Mouse (Mus musculus): Measurements from ENCODE around the gene Ankar. TPM values are rescaled to one million over a fixed set of nuclear protein-coding genes. Genes with fewer than 3 reads are reported as not detected.

Gene Ankar
- polyA plus RNA-seq, 1 experiment from 2014 or later, result not detected

DNA sequence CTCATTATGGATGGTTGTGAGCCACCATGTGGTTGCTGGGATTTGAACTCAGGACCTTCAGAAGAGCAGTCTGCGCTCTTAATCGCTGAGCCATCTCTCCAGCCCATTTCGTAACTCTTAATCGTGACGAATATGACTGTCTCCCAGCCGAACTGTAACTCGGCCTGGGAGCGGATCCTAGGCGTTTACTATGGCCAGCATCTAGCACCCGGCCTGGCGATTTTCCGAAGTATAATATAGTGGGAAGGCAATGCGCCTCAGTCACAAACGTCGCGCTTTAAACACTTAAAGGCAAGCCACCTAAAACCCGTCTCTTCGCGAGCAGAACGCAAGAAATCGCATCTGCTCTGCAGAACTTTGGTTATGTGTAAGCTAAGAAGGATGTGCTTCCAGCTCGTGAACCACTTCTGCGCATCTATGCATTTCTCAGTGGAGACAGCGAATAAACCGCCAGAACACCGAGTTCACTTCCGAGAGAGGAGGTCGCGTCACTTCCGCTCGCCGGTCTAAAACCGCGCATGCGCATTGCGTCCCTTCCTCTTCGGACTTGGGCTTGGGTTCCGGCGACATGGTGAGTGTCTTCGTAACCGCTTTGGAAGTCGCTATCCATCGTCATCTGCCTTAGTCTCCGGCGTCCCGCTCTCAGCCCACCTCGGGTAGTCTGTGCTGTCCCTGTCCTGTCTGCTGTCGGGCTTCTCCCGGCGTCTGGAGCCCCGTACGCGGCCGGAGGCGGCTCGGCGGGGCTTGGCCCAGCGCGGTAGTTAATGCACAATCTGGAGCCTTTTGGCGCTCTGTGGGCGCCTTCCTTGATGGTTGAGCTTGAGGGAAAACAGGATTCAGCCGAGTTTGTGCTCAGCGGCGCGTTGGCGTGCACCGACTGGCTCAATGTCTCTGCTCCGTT is 10.6 kb upstream of the Ankar start, which contains the start of gene Rpl37a:
TSS of gene Rpl37a (plus strand) at position 538 of the 901 bp plus-strand sequence.
- peak within 1 kb of the TSS; percentile 84 for H3K9ac ChIP-seq
- no peaks in the 10 kb centered on the region for H3K9me3 ChIP-seq
- peak within 1 kb of the TSS; percentile 69 for H3K4me3 ChIP-seq
- H3K27me3 ChIP-seq, result no peaks in the 10 kb centered on the region
- peak within 1 kb of the TSS; percentile 94 for H3K27ac ChIP-seq
- 2% methylated on average over 68 of the region's 68 CpGs for WGBS
- peaks cover 16% of the 10 kb centered on the region for H3K4me1 ChIP-seq
- ATAC-seq (ENCODE audit: insufficient number of reproducible peaks, insufficient read depth, low FRiP score, low TSS enrichment), result peak; percentile 69
- peaks cover 24% of the 10 kb centered on the region for H3K36me3 ChIP-seq
- H3K4me2 ChIP-seq (replicated peaks), result peak within 1 kb of the TSS; percentile 84

DNA sequence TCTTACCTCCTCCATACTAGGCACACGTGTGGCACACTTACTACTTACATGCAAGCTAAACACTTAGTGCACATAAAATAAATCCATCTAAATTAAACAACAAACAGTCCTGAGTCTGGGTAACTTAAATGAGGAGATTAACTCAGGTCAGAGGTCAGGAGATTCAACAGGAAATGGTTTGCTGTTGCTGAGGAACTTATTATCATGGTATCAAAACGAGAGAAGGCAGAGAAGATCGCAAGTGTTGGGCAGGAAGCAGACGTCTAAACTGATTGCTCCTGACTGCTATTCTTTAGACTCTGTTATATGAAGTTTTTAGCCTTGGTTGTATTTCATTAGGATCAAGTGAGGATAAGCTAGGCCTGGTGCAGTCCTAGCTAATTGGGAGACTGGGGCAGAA is 7.1 kb upstream of the Ankar start:
- Histone ChIP-seq H3K4me3 (no peak overlapping the region), H3K36me3 (no peaks in the 10 kb centered on the region), H3K9ac (no peak overlapping the region), H3K27me3 (no peaks in the 10 kb centered on the region), H3K4me1 (peaks cover 5% of the 10 kb centered on the region), H3K9me3 (no peaks in the 10 kb centered on the region), H3K27ac (no peak overlapping the region), H3K4me2 (replicated peaks) (no peak overlapping the region)
- ATAC-seq (ENCODE audit: insufficient number of reproducible peaks, insufficient read depth, low FRiP score, low TSS enrichment), result no peak
- 51% methylated on average over 4 of the region's 4 CpGs for WGBS

DNA sequence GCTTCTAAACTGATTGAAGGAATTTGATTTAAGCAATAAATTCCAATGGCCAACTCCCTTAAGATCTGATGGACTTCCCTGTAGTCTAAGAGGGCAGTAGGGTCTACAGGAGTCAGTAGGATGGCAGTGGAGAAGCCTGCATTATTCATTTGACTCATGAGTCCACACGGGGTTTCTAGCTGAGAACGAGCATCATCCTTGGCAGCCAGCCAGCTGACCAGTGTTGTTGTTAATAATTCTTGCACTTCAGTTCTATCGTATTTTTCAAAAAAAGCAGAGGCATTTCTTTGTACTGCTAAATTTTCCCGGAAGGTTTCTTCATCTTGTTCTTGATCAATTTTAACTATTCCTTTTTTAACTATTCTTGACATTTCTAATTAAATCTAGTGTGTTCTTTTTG is 1.7 kb downstream of the Ankar start:
- Histone ChIP-seq H3K4me3 (no peak overlapping the region), H3K27me3 (no peaks in the 10 kb centered on the region), H3K36me3 (no peaks in the 10 kb centered on the region), H3K4me2 (replicated peaks) (no peak overlapping the region), H3K9ac (no peak overlapping the region), H3K27ac (no peak overlapping the region), H3K9me3 (no peaks in the 10 kb centered on the region), H3K4me1 (no peaks in the 10 kb centered on the region)
- WGBS, result 64% methylated on average over 4 of the region's 4 CpGs
- ATAC-seq (ENCODE audit: insufficient number of reproducible peaks, insufficient read depth, low FRiP score, low TSS enrichment), result no peak

- Histone ChIP-seq H3K27ac (no peak overlapping the region), H3K4me3 (no peak overlapping the region), H3K4me1 (no peaks in the 10 kb centered on the region), H3K4me2 (replicated peaks) (no peak overlapping the region), H3K36me3 (no peaks in the 10 kb centered on the region), H3K9ac (no peak overlapping the region), H3K9me3 (no peaks in the 10 kb centered on the region), H3K27me3 (no peaks in the 10 kb centered on the region)
- ATAC-seq (ENCODE audit: insufficient number of reproducible peaks, insufficient read depth, low FRiP score, low TSS enrichment), result no peak
- WGBS, result 46% methylated on average over 3 of the region's 3 CpGs
Measured at GRCm38 (mm10) chr1:72696256-72696655, 4.1 kb downstream of the Ankar start.

- Histone ChIP-seq H3K27me3 (no peaks in the 10 kb centered on the region), H3K4me1 (no peaks in the 10 kb centered on the region)
- WGBS, result 33% methylated on average over 3 of the region's 3 CpGs
Measured at GRCm38 (mm10) chr1:72673070-72673469, 27.3 kb downstream of the Ankar start.

DNA sequence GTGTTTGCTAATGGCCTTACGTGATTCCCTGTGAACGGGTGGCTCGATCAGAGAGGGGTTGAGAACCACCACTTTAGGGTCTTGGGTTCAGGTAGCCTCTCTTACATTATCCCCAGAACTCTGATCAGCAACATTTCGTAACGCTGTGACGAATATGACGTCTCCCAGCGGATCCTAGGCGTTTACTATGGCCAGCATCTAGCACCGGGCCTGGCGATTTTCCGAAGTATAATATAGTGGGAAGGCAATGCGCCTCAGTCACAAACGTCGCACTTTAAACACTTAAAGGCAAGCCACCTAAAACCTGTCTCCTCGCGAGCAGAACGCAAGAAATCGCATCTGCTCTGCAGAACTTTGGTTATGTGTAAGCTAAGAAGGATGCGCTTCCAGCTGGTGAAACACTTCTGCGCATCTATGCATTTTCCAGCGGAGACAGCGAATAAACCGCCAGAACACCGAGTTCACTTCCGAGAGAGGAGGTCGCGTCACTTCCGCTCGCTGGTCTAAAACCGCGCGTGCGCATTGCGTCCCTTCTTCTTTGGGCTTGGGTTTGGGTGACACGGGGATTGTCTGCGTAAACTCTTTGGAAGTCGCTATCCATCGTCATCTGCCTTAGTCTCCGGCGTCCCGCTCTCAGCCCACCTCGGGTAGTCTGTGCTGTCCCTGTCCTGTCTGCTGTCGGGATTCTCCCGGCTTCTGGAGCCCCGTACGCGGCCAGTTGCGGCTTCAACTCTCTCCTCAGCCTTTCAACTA is 59.5 kb downstream of the Ankar start:
- no peaks in the 10 kb centered on the region for H3K27me3 ChIP-seq
- peak overlapping the region; percentile 42 for H3K4me2 ChIP-seq (replicated peaks)
- H3K27ac ChIP-seq, result no peak overlapping the region
- WGBS, result 41% methylated on average over 49 of the region's 49 CpGs
- ATAC-seq (ENCODE audit: insufficient number of reproducible peaks, insufficient read depth, low FRiP score, low TSS enrichment), result no peak
- peak overlapping the region; percentile 30; the same call in 1 of the 2 replicates for H3K9ac ChIP-seq
- no peaks in the 10 kb centered on the region for H3K9me3 ChIP-seq
- no peaks in the 10 kb centered on the region for H3K4me1 ChIP-seq
- H3K4me3 ChIP-seq, result peak overlapping the region; percentile 26
- no peaks in the 10 kb centered on the region for H3K36me3 ChIP-seq

More at GRCm38 (mm10) chr1:72673070-72673469, 27.3 kb downstream of the Ankar start:
- H3K9me3 ChIP-seq, result no peaks in the 10 kb centered on the region
- H3K9ac ChIP-seq, result no peak overlapping the region
- no peaks in the 10 kb centered on the region for H3K36me3 ChIP-seq
- ATAC-seq (ENCODE audit: insufficient number of reproducible peaks, insufficient read depth, low FRiP score, low TSS enrichment), result no peak
- H3K4me3 ChIP-seq, result no peak overlapping the region
- no peak overlapping the region for H3K4me2 ChIP-seq (replicated peaks)
- H3K27ac ChIP-seq, result no peak overlapping the region

DNA sequence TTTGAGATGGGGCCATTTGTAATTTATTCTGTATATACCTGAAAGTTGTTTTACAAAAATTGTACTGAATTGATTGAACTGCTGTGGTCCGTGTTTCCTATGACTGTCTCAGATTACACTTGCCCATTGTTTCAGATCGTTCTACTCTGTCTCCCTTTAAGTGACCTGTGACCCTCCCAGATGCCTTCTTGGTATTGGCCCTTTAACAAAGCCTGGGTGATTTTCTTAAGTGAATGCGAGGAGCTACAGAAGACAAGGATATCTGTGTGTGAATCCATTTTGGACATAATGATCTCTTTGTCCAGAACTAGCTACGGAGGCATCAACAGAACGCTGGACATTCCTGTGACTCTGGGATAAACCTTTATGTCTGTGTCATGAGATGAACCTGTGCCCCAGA is 65.2 kb downstream of the Ankar start:
- Histone ChIP-seq H3K36me3 (peaks cover 28% of the 10 kb centered on the region), H3K9ac (no peak overlapping the region), H3K4me2 (replicated peaks) (no peak overlapping the region), H3K27ac (no peak overlapping the region), H3K27me3 (no peaks in the 10 kb centered on the region), H3K9me3 (no peaks in the 10 kb centered on the region), H3K4me3 (no peak overlapping the region), H3K4me1 (no peaks in the 10 kb centered on the region)
- WGBS, result 12% methylated on average over 5 of the region's 5 CpGs
- no peak for ATAC-seq (ENCODE audit: insufficient number of reproducible peaks, insufficient read depth, low FRiP score, low TSS enrichment)

DNA sequence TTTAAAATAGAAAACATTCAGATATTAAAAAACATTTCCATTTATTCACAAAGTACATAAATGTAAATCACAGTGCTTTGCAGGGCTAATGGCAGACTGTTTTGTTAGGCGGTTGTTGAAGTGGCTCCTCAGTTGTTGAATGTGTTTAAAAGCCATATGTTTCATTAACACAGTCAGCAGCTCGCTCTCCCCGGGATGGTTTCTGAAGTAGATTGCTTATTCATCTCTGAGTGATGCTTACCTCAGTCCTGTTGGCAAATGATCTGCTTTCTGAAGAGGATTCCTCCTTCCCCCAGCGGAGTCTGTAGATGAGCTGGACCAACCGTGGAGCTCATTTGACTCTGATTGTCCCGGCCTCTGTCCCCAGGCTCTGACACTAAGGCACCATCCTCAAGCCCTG is 88.2 kb downstream of the Ankar start:
- WGBS, result 95% methylated on average over 6 of the region's 6 CpGs

DNA sequence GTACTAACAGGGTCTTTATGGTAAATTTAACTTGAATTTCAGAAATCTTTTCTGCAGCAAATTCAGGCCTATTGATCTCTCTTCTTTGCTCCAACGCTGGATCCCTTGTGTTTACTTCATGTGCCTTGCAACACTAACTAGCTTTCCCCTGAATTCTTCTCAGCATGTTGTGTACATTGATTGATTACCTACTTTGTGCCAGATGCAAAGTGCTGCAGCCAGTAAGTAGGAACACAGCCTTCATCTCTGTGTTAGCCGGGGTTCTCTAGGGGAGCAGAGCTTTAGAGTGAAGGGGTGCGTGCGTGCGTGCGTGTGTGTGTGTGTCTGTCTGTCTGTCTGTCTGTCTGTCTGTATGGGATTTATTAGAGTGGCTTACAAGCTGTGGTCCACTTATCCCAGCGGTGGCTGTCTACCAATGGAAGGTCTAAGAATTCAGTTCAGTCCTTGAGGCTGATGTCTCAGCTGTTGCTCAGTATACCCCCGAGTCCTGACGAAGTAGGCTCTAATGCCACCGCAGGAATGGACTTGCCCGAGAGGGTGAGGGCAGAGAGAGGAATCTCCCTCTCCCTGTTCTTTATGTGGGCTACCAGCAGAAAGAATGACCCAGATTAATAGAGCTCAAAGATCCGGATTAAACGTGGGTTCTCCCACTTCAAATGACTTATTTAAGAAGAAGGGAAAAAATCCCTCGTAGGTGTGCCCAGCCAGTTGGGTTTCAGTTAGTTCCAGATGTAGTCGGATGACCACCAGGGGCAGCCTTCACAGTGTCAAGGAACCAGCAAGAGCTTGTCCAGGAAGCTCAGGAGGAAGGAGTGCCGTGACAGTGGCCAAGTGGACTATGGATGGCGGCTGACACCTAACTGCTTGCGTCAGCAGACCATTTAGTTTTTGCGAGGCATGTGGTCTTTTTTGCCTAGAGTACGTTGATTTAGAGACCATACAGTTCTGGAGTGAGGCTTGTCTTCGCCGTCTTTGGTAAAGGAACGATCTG is 90.2 kb downstream of the Ankar start:
- ATAC-seq (ENCODE audit: insufficient number of reproducible peaks, insufficient read depth, low FRiP score, low TSS enrichment), result no peak
- no peaks in the 10 kb centered on the region for H3K27me3 ChIP-seq
- no peak overlapping the region for H3K4me2 ChIP-seq (replicated peaks)
- H3K9ac ChIP-seq, result no peak overlapping the region
- 87% methylated on average over 23 of the region's 23 CpGs for WGBS
- H3K9me3 ChIP-seq, result no peaks in the 10 kb centered on the region
- no peak overlapping the region for H3K4me3 ChIP-seq
- no peaks in the 10 kb centered on the region for H3K4me1 ChIP-seq
- H3K27ac ChIP-seq, result no peak overlapping the region
- peaks cover 67% of the 10 kb centered on the region for H3K36me3 ChIP-seq

More for the DNA sequence above, 88.2 kb downstream of the Ankar start:
- no peak for ATAC-seq (ENCODE audit: insufficient number of reproducible peaks, insufficient read depth, low FRiP score, low TSS enrichment)
- no peaks in the 10 kb centered on the region for H3K4me1 ChIP-seq
- no peak overlapping the region for H3K27ac ChIP-seq
- H3K4me3 ChIP-seq, result no peak overlapping the region
- no peaks in the 10 kb centered on the region for H3K27me3 ChIP-seq
- no peak overlapping the region for H3K4me2 ChIP-seq (replicated peaks)
- no peak overlapping the region for H3K9ac ChIP-seq
- H3K36me3 ChIP-seq, result peaks cover 79% of the 10 kb centered on the region
- H3K9me3 ChIP-seq, result no peaks in the 10 kb centered on the region

- Histone ChIP-seq H3K4me3 (no peak overlapping the region), H3K27me3 (no peaks in the 10 kb centered on the region), H3K4me2 (replicated peaks) (no peak overlapping the region), H3K9ac (no peak overlapping the region), H3K9me3 (no peaks in the 10 kb centered on the region), H3K36me3 (peaks cover 59% of the 10 kb centered on the region), H3K4me1 (no peaks in the 10 kb centered on the region), H3K27ac (no peak overlapping the region)
- ATAC-seq (ENCODE audit: insufficient number of reproducible peaks, insufficient read depth, low FRiP score, low TSS enrichment), result no peak
- WGBS, result 87% methylated on average over 10 of the region's 10 CpGs
Measured at GRCm38 (mm10) chr1:72609129-72609528, 91.2 kb downstream of the Ankar start.

DNA sequence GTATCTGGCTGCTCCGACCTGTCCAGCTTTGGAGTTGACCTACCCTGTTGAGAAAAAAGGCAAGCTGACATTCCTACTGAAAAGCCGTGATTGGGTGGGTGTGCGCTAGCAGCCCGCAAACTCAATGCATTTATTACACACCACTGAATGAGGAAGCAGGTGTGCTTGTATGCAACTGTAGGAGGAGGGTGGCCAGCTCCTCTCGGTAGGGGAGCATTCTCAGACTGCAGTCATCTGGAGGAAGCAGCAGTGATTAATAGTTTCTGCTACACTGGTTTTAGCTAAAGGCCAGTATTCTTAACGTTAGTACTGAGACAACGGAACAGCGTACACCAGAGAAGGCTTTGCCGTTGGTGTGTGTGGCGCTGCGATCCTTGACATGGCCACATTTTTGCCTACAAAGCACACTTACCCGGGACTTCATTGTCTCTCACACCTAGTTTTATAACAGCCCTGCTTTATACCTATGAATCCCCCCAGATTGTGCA is 94.1 kb downstream of the Ankar start:
- Histone ChIP-seq H3K4me1 (no peaks in the 10 kb centered on the region), H3K9me3 (no peaks in the 10 kb centered on the region), H3K4me2 (replicated peaks) (no peak overlapping the region), H3K36me3 (peaks cover 44% of the 10 kb centered on the region), H3K27ac (no peak overlapping the region), H3K4me3 (no peak overlapping the region), H3K27me3 (no peaks in the 10 kb centered on the region), H3K9ac (no peak overlapping the region)
- no peak for ATAC-seq (ENCODE audit: insufficient number of reproducible peaks, insufficient read depth, low FRiP score, low TSS enrichment)
- 84% methylated on average over 12 of the region's 12 CpGs for whole genome bisulfite sequencing
